Mouse (Mus musculus) lung, postnatal 4 days (tissue): Measurements from ENCODE around the gene Aox4.

ENCODE experiments used
- DNase-seq, 2 experiments: peaks; one replicate each; pipeline ENCODE4 v3.0.0; 2021

Aox4 gene

GRCm38 (mm10) chr1:58248518-58248917 lies 38.3 kb downstream of the Aox4 start:
- no peak for DNase-seq

- DNase-seq: no peak
These were observed 43.3 kb downstream of the Aox4 start for GRCm38 (mm10) chr1:58253466-58253865.

- peak in 1 of 2 experiments; percentile 5 for DNase-seq
These were observed 47.2 kb downstream of the Aox4 start for GRCm38 (mm10) chr1:58257195-58257991.

GRCm38 (mm10) chr1:58260311-58260710 lies 50.1 kb downstream of the Aox4 start:
- no peak for DNase-seq

GRCm38 (mm10) chr1:58268231-58268630 lies 58.0 kb downstream of the Aox4 start:
- no peak for DNase-seq

- peak in 1 of 2 experiments; percentile 53 for DNase-seq
These were observed 60.8 kb downstream of the Aox4 start for GRCm38 (mm10) chr1:58270807-58271569.

- DNase-seq: no peak
These were observed 65.7 kb downstream of the Aox4 start for GRCm38 (mm10) chr1:58275879-58276278.

- DNase-seq: no peak
These were observed 67.8 kb downstream of the Aox4 start, which contains the start of gene Aox2 for GRCm38 (mm10) chr1:58278026-58278425. Gene Aox2, plus strand, starts transcription at chr1:58278326.

- no peak for DNase-seq
These were observed 68.3 kb downstream of the Aox4 start for GRCm38 (mm10) chr1:58278513-58278912.

GRCm38 (mm10) chr1:58280381-58280780 lies 70.2 kb downstream of the Aox4 start:
- DNase-seq: no peak

GRCm38 (mm10) chr1:58280939-58281624 lies 70.9 kb downstream of the Aox4 start:
- DNase-seq: no peak

GRCm38 (mm10) chr1:58281625-58281988 lies 71.4 kb downstream of the Aox4 start:
- no peak for DNase-seq

- no peak for DNase-seq
These were observed 74.3 kb downstream of the Aox4 start for GRCm38 (mm10) chr1:58284505-58284904.

- DNase-seq: no peak
These were observed 77.9 kb downstream of the Aox4 start for GRCm38 (mm10) chr1:58288091-58288490.

GRCm38 (mm10) chr1:58289863-58290469 lies 79.8 kb downstream of the Aox4 start:
- no peak for DNase-seq

GRCm38 (mm10) chr1:58291394-58292300 lies 81.5 kb downstream of the Aox4 start:
- DNase-seq: peak; percentile 9 to 41

GRCm38 (mm10) chr1:58294730-58295129 lies 84.5 kb downstream of the Aox4 start:
- no peak for DNase-seq

GRCm38 (mm10) chr1:58296278-58296677 lies 86.1 kb downstream of the Aox4 start:
- peak; percentile 71 to 78 for DNase-seq

GRCm38 (mm10) chr1:58296821-58297220 lies 86.6 kb downstream of the Aox4 start:
- DNase-seq: no peak

- no peak for DNase-seq
These were observed 88.2 kb downstream of the Aox4 start for GRCm38 (mm10) chr1:58298347-58298746.

GRCm38 (mm10) chr1:58301073-58301472 lies 90.9 kb downstream of the Aox4 start:
- no peak for DNase-seq

GRCm38 (mm10) chr1:58302015-58302414 lies 91.8 kb downstream of the Aox4 start:
- DNase-seq: no peak
